Mouse (Mus musculus): Measurements from ENCODE around the gene Cxcl17.
"Not testable (repeated sequence)": the region's sequence is repeated elsewhere in the genome, so short reads cannot be mapped to it uniquely, and the experiment has no call there.

Gene Cxcl17

GRCm38 (mm10) chr7:25426380-25426779 is 13.7 kb upstream of the Cxcl17 start:
- not testable (repeated sequence) for DNase-seq (ENCODE audit: low spot score)

DNA sequence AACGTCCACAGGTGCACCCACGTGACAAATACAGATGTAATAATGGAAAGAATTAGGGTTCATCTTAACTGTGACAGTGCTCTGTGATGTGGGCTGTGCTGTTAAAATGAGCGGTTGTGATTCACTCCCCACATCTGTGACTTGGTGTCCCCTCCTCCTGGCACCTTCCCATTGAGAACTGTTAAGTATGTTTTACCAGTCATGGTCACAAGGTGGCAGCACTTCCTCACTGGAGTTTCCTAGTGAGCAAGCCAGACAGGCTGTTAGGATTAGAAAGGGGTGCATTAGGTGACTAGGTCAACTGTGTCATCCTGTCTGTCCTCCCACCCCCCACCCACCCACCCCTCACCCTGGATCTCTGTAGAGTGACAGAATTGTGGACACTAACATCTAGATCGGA is 11.7 kb upstream of the Cxcl17 start:
- DNase-seq (ENCODE audit: low spot score): peak; percentile 84

DNA sequence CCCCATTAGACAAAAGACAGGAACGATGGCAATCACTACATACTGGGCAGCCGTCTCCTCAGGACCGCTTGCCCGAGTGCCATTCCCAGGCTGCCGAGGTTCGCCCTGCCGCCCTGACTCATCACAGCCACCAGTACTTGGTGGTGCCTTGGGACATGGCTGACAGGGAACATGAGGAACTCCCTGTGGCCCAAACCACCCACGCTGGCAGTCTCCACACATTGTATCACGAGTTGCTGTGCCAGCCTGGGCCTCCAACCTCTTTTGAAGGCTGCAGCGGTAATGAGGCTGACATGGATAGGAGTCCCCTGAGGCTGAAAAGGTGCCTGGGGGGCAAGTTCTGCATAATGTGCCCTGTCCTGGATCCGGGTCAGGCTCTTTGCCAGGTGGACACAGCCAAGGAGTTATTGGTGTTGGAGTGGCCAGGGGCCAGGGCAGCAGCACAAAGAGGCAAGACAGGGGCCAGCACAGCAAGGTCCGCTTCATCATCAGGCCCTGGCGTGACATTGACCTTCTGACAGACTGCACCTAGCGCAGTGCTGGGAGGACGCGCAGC is 9.7 kb upstream of the Cxcl17 start:
- DNase-seq (ENCODE audit: low spot score): no peak

- DNase-seq (ENCODE audit: low spot score): no peak
Observed at GRCm38 (mm10) chr7:25419943-25420342, 7.3 kb upstream of the Cxcl17 start.

- DNase-seq (ENCODE audit: low spot score): no peak
Observed at GRCm38 (mm10) chr7:25419536-25419935, 6.8 kb upstream of the Cxcl17 start.

DNA sequence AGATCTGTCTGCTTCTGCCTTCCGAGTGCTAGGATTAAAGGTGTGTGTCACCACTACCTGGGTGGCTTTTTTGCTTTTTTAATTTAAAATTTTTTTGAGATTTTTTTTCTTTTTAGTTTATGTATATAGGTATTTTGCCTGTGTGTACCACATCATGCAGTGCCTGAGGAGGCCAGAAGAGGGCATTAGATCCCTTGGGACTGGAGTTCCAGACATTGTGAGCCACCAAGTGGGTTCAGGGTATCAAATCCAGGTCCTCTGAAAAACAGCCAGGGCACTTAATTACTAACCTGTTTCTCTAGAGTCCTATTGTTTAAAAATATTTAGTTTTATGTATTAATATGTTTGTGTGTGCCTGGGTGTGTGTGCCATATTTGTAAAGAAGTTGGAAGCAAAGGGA is 4.9 kb upstream of the Cxcl17 start:
- no peak for DNase-seq (ENCODE audit: low spot score)

- no peak for DNase-seq (ENCODE audit: low spot score)
Observed at GRCm38 (mm10) chr7:25411861-25412260, 825 bp downstream of the Cxcl17 start.

DNA sequence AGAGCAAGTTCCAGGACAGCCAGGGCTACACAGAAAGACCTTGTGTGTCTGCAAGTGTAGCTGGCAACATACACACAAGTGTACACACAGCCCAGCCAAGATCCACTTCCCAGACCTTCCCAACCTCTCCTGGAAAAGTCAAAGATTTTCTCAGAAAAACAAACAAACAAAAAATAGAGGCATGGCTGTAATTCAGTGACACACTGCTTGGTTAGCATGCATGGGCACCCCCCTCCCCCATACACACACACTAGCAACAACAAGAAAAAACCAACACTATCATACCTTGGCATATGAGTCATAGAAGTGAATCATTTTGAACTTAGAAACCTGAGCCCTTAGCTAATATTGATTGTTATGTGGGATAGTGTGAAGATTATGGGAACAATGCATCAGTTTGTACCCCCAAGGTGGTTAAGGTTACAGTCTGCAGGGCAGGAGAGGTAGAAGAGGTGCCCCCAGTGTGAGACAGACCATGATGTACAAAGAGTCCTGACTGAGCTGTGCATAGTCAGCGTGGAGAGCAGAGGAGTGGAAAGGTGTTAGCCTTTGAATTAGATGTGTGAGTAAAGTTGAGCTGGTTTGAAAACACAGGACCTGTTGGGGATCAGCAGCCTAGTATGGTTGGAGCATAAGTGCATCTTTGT is 1.6 kb downstream of the Cxcl17 start:
- DNase-seq (ENCODE audit: low spot score): no peak

DNA sequence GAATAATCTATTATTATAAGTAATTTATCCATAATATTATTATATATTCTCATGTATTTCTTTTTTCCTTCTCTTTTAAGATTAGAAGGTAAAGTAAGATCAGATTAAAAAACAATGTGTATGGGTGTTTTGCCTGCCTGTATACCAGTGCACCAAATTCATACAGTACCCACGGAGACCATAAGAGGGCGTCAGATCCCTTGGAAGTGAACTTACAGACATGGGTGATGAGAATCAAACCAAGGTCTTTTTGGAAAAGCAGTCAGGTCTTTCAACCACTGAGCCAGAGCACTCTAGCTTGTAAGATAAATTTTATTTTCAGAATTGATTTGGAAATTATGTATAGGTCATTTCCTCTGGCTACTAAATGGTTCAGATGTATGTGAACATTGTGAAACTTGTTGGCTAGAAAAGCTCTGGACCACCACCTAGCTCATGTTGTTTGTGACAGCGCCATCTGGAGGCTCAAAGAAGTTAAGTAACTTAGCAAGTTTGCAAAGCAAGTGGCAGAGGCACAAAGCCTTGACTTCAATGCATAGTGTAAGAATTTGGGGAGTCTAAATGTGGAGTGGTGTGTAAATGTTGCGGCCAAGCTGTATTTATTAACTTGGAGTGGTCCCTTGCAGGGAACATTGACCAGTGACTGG is 3.4 kb downstream of the Cxcl17 start:
- DNase-seq (ENCODE audit: low spot score): peak; percentile 26

DNA sequence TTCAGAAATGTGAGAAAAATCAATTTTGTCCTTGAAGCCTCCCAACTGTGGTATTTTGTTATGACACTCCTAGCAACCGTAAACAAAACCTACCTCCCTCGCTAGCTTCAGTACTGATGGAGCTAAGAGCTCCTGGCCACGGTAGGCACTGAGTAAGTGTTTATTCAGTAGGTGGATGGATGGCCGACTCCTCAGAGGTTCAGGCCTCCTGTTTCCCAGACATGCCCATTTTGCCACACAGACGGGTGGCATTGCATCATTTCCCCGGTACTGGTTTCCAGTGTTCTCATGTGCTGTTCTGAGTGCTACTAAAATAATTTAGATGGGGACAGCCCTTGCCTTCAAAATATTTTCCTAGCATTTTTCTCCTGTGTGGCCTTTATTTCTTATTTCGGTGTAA is 6.2 kb downstream of the Cxcl17 start:
- DNase-seq (ENCODE audit: low spot score): no peak

DNA sequence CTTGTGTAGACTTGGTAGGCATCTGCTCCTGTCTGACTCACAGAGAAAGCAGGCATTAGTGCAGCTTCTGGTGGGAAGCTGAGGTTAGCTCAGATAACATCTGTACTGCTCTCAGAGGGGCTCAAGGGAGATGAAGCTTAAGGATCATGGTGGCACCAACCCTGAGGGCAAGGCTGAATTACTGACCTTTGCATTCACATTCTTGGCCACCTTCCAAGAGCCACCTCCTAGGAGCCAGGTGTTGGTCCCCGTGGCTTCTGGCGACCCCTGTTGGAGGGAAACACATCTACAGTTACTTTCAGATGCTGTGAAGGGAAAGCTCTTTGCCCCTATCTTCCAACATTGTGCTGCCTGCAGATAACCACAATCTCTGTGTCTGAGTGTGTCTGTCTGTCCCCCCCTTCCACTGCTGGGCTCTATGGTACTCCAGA is 10.0 kb downstream of the Cxcl17 start:
- peak; percentile 70 for DNase-seq (ENCODE audit: low spot score)

DNA sequence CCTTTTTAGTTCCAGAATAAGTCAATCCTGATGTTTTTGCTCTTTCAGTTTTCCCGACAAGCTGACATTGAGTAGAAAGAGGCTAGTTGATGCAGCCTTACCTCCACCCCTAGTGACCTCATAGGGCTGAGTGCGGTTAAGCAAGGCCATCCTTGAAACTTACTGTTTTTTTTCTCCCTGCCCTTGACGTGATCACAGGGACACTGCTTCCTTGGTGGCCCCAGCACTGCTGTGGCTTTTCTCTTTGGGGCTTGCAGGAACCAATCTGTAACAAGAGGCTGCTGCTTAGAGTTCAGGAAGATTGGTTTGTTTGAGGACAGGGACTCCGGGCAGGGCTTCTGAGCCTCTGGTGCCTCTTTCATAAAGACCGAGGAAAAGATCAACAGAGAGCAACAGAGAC is 10.7 kb downstream of the Cxcl17 start:
- no peak for DNase-seq (ENCODE audit: low spot score)

DNA sequence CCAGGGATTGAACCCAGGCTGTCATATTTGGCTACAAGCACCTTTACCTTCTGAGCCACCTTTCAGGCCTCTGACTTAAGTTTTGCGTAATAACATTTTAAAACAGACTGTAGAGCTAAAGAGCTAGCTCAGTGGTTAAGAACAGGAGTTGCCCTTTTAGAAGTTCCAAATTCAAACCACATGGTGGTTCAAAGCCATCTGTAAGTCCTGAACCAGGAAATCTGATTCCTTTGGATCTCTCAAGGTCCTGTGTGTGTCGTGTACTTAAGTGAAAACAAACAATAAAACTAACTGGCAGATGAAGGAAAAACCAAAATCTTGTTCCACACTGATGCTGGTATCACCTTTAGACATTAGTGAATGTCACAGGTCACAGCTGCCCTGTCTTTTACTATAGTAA is 11.1 kb downstream of the Cxcl17 start:
- no peak for DNase-seq (ENCODE audit: low spot score)

GRCm38 (mm10) chr7:25399028-25399427 is 13.7 kb downstream of the Cxcl17 start:
- not testable (repeated sequence) for DNase-seq (ENCODE audit: low spot score)

- no peak for DNase-seq (ENCODE audit: low spot score)
Observed at GRCm38 (mm10) chr7:25398610-25399009, 14.1 kb downstream of the Cxcl17 start, which contains the start of gene Lipe. Lipe (minus strand) TSS chr7:25398710.

- no peak for DNase-seq (ENCODE audit: low spot score)
Observed at GRCm38 (mm10) chr7:25396621-25397020, 16.1 kb downstream of the Cxcl17 start.

- DNase-seq (ENCODE audit: low spot score): peak; percentile 92
Observed at GRCm38 (mm10) chr7:25395558-25396521, 16.8 kb downstream of the Cxcl17 start.

DNA sequence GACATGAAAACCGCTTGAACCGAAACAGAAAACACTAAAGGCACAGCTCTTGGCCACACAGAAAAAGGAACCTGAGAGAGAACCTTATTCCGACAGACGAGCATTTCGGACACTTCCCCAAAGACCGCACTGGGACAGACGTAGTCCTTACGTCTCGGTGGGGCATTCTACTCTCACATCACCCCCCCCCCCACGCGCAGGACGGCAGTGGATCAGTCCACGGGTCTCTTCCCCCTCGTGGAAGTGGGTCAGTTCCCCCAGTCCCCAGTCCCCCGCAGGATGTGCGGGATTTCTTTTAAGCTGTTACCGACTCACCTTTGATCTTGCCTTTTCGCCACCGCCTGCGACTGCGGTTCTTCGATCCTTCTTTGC is 17.5 kb downstream of the Cxcl17 start:
- DNase-seq (ENCODE audit: low spot score): peak; percentile 11

GRCm38 (mm10) chr7:25394754-25395153 is 17.9 kb downstream of the Cxcl17 start:
- peak; percentile 18 for DNase-seq (ENCODE audit: low spot score)

DNA sequence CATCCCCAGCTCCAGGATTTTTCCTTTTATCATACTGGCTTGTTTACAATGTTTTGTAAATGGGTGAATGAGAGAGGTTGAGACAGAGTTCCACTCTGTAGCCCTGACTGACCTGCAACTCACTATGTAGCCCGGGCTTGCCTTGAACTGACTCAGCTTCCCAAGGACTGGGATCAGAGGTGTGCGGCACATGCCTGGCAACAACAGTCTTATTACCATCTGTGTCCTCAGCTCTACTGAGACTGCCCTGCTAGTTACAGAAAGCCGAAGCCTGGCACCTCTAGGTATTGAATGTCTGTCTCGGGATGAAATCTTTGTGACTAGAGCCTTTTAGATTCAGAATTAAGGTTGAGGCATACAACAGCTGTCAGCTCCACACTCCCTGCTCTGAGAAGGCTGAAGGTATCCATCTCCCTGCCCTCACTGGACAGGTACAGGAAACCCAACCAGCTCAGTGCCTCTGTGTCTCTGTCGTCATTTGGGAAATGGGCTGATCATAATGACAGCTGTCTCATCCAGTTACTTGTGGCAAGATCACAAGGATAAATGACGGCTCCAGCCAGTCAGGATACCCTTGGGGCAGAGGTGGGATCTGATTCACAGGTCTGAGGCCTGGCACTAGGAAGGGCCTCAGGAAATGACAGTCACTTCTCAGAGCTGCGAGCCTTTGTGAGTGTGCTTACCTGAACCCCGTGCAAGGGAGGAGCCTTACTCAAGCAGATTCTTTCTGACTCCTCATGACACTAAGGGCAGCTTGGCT is 19.1 kb downstream of the Cxcl17 start:
- no peak for DNase-seq (ENCODE audit: low spot score)

GRCm38 (mm10) chr7:25392851-25393250 is 19.8 kb downstream of the Cxcl17 start:
- DNase-seq (ENCODE audit: low spot score): no peak

Data from MN1 (cell line).